Mouse (Mus musculus): ENCODE measurements at regions not wholly inside any gene's neighbourhood (a gene's known extent, or its start where the extent isn't known, plus 50 kb on each side); places are given as distances from the start of the nearest gene placed in this dataset.

DNA sequence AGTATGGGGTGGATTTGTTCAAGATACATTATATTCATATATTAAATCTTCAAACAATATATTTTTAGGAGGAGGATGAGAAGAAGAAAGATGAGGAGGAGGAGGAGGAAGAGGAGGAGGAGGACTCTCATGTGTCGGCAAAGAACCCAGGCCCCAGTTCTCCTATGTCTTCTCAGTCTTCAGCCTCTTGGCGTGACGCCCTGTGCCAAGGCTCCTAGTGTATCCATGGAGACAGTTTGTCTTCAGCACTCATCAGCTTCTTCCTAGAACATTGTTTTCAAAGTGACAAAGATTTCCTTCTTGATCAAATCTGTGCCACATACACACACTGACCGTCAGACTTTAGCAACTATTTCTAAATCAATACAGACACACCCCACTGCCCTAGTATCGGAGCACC lies 156.4 kb upstream of the Tox3 start:
- no peak for ATAC-seq (ENCODE audit: insufficient read depth, low FRiP score, low TSS enrichment)
- no peaks in the 10 kb centered on the region for H3K9me3 ChIP-seq (ENCODE audit: control insufficient read depth, low read length)
- H3K4me1 ChIP-seq (ENCODE audit: control insufficient read depth, insufficient read depth, low read length), result no peaks in the 10 kb centered on the region
- no peaks in the 10 kb centered on the region for H3K36me3 ChIP-seq (ENCODE audit: control insufficient read depth, insufficient read depth, low read length)
- no peak overlapping the region for H3K4me2 ChIP-seq (ENCODE audit: low read depth)
- H3K27me3 ChIP-seq (ENCODE audit: control insufficient read depth, insufficient read depth, low read length), result no peaks in the 10 kb centered on the region
- H3K4me3 ChIP-seq (ENCODE audit: low read depth, low read length), result no peak overlapping the region
- DNase-seq (ENCODE audit: low spot score), result no peak
- no peak overlapping the region for H3K27ac ChIP-seq (ENCODE audit: low read depth, low read length)
- 89% methylated on average over 5 of the region's 5 CpGs for WGBS
- H3K9ac ChIP-seq (ENCODE audit: low read length), result no peak overlapping the region

DNA sequence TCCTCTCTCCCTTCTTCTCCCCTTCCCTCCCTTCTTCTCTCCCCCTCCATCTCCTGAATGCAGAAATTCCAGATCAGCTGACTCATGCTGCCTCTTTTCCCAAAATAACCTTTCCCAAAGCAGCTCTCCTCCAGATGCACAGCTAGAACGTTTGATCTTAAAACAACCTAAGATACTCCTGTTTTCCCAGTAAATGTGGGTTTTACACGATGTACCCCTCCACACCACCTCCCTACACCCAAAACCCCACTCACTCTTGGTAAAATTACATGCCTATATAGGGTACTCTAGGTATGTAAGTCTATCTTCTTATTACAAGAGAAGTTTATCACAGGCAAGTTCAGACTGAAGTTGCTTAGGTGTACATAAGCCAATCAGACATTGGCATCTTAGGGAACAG lies 155.2 kb upstream of the Tox3 start:
- no peaks in the 10 kb centered on the region for H3K9me3 ChIP-seq (ENCODE audit: control insufficient read depth, low read length)
- DNase-seq (ENCODE audit: low spot score) (no peak), ATAC-seq (ENCODE audit: insufficient read depth, low FRiP score, low TSS enrichment) (no peak)
- no peak overlapping the region for H3K4me2 ChIP-seq (ENCODE audit: low read depth)
- 52% methylated on average over 2 of the region's 2 CpGs for WGBS
- no peaks in the 10 kb centered on the region for H3K27me3 ChIP-seq (ENCODE audit: control insufficient read depth, insufficient read depth, low read length)
- no peaks in the 10 kb centered on the region for H3K4me1 ChIP-seq (ENCODE audit: control insufficient read depth, insufficient read depth, low read length)
- H3K36me3 ChIP-seq (ENCODE audit: control insufficient read depth, insufficient read depth, low read length), result no peaks in the 10 kb centered on the region
- H3K9ac ChIP-seq (ENCODE audit: low read length), result no peak overlapping the region
- no peak overlapping the region for H3K4me3 ChIP-seq (ENCODE audit: low read depth, low read length)
- H3K27ac ChIP-seq (ENCODE audit: low read depth, low read length), result no peak overlapping the region

DNA sequence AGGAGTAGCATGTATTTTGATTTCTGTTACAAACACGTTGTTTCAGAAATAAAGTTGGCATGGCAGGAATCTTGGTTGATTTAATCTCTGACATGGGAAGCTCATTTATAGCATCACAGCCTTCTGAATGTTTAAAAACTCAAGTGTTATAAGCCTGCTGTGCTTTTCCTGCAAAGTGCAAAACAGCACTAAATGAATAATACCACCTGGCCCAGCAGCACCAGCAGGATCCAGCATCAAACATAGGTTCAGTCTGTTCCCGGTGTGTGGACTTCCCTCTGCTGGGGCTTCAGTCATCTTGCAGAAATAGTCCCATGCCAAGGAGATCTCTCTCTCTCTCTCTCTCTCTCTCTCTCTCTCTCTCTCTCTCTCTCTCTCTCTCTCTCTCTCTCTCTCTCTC lies 154.7 kb upstream of the Tox3 start:
- Histone ChIP-seq H3K9ac (ENCODE audit: low read length) (no peak overlapping the region), H3K4me3 (ENCODE audit: low read depth, low read length) (no peak overlapping the region), H3K27me3 (ENCODE audit: control insufficient read depth, insufficient read depth, low read length) (no peaks in the 10 kb centered on the region), H3K4me1 (ENCODE audit: control insufficient read depth, insufficient read depth, low read length) (no peaks in the 10 kb centered on the region), H3K9me3 (ENCODE audit: control insufficient read depth, low read length) (no peaks in the 10 kb centered on the region), H3K36me3 (ENCODE audit: control insufficient read depth, insufficient read depth, low read length) (no peaks in the 10 kb centered on the region), H3K4me2 (ENCODE audit: low read depth) (no peak overlapping the region), H3K27ac (ENCODE audit: low read depth, low read length) (no peak overlapping the region)
- DNase-seq (ENCODE audit: low spot score) (no peak), ATAC-seq (ENCODE audit: insufficient read depth, low FRiP score, low TSS enrichment) (no peak)
- 76% methylated on average over 2 of the region's 2 CpGs for WGBS

DNA sequence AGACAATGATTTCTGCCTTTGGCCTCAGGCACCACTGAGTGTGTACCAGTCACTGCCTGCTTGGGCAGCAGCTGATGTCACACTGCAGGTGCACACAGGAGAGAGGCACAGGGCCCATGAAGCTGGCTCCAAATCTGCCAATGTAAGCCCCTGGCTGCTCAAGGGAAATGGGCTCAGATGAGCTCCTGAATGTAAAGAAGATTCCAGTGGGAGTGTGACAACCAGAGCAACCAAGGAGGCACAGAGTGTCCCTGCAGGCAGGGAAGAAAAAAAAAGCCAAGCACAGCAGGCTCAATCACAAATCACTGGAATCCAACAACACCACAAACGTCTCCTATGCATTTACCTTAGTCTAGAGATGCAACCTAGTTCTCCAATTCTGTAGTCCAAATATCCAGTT lies 151.2 kb upstream of the Tox3 start:
- Histone ChIP-seq H3K4me2 (ENCODE audit: low read depth) (no peak overlapping the region), H3K4me1 (ENCODE audit: control insufficient read depth, insufficient read depth, low read length) (peaks cover 17% of the 10 kb centered on the region), H3K27ac (ENCODE audit: low read depth, low read length) (no peak overlapping the region), H3K9me3 (ENCODE audit: control insufficient read depth, low read length) (no peaks in the 10 kb centered on the region), H3K27me3 (ENCODE audit: control insufficient read depth, insufficient read depth, low read length) (no peaks in the 10 kb centered on the region), H3K9ac (ENCODE audit: low read length) (no peak overlapping the region), H3K4me3 (ENCODE audit: low read depth, low read length) (no peak overlapping the region), H3K36me3 (ENCODE audit: control insufficient read depth, insufficient read depth, low read length) (no peaks in the 10 kb centered on the region)
- 33% methylated on average over 1 of the region's 1 CpGs for WGBS
- DNase-seq (ENCODE audit: low spot score) (no peak), ATAC-seq (ENCODE audit: insufficient read depth, low FRiP score, low TSS enrichment) (no peak)

DNA sequence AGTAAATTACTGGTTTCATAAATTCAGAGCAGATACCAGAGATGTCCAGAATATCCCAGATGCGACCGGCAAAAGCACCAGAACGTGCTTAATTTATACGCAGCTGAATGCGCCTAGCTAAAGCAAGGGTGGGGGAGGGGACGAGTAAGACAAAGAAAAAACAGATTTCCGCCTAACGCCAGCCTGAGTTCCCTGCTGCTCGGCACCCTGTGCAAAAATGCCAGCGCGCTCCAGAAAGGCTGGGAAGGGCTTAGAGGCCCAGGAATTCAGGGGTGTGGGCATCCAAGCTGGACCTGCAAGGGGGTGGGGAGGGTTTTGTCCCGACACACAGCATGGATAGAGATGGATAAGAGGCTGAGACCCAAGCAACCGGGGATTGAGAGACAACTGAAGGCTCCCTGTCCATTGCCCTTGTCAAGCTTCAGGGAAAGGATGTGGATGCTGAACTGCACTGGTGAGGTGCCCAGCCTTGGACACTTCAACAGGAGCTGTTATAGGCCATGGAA lies 148.6 kb upstream of the Tox3 start:
- peak overlapping the region; percentile 97 for H3K27ac ChIP-seq (ENCODE audit: low read depth, low read length)
- peak overlapping the region; percentile 29 for H3K4me2 ChIP-seq (ENCODE audit: low read depth)
- H3K9ac ChIP-seq (ENCODE audit: low read length), result peak overlapping the region; percentile 61
- H3K27me3 ChIP-seq (ENCODE audit: control insufficient read depth, insufficient read depth, low read length), result no peaks in the 10 kb centered on the region
- WGBS, result 4% methylated on average over 13 of the region's 13 CpGs
- DNase-seq (ENCODE audit: low spot score) (peak; percentile 87), ATAC-seq (ENCODE audit: insufficient read depth, low FRiP score, low TSS enrichment) (peak; percentile 83)
- peaks cover 26% of the 10 kb centered on the region for H3K4me1 ChIP-seq (ENCODE audit: control insufficient read depth, insufficient read depth, low read length)
- H3K36me3 ChIP-seq (ENCODE audit: control insufficient read depth, insufficient read depth, low read length), result no peaks in the 10 kb centered on the region
- no peak overlapping the region for H3K4me3 ChIP-seq (ENCODE audit: low read depth, low read length)
- no peaks in the 10 kb centered on the region for H3K9me3 ChIP-seq (ENCODE audit: control insufficient read depth, low read length)

DNA sequence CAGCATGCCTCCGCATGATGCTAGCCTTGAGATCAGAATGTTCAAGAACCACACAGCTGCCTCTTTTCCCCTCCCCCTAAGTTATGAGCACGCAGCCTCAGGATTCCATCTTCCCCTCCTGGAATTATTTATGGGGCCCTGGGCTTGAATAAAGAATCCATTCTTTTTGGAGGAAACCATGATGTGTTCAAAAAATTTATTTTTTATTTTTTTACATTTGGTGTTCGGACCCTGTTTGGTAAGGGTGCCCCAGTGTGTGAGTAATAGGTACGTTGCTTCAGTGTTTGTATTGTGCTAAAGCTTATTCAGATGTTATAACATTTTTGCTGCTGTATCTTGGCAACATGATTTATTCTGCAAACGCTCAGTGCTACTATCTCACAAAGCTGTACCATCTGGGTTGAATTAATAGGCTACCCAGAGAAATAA lies 147.8 kb upstream of the Tox3 start:
- 19% methylated on average over 5 of the region's 5 CpGs for WGBS

DNA sequence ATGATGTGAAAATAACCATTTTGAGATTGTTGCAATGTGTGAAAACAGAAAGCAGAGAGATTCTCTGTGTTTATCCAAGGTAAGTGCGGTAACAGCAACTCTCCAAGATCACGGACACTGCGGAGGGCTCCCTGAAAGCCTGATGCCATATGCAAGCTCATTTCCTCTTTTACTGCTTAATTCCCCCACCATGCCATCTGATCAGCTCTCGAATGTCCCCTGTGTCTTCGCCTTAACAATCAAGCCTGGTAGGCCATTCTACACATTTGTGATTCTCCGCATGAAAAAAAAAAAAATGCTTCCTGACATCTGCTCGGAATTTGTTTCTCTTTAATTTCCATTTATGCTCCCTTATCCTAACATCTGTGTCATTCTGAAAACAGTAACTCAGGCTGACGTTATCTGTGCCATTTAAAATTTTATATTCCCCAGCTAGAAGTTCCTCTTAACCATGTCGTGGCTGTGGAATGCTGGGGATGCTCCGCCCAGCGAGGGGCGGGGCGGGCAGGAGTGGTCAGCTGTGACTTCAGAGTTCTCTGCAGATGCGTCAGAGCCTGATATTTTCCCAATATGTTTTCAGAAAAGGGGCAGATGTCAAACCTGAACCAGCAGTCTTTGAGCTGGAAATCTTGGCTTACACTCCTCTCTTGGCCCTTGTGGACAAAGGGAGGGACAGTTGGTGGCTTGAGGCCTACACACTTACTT lies 144.5 kb upstream of the Tox3 start:
- Histone ChIP-seq H3K4me1 (ENCODE audit: control insufficient read depth, insufficient read depth, low read length) (peaks cover 30% of the 10 kb centered on the region), H3K4me2 (ENCODE audit: low read depth) (no peak overlapping the region), H3K9me3 (ENCODE audit: control insufficient read depth, low read length) (no peaks in the 10 kb centered on the region), H3K4me3 (ENCODE audit: low read depth, low read length) (no peak overlapping the region), H3K27me3 (ENCODE audit: control insufficient read depth, insufficient read depth, low read length) (no peaks in the 10 kb centered on the region), H3K27ac (ENCODE audit: low read depth, low read length) (peak overlapping the region; percentile 36), H3K9ac (ENCODE audit: low read length) (no peak overlapping the region), H3K36me3 (ENCODE audit: control insufficient read depth, insufficient read depth, low read length) (no peaks in the 10 kb centered on the region)
- WGBS, result 55% methylated on average over 14 of the region's 14 CpGs
- no peak for DNase-seq (ENCODE audit: low spot score)
- ATAC-seq (ENCODE audit: insufficient read depth, low FRiP score, low TSS enrichment), result no peak

More for the DNA sequence above, 147.8 kb upstream of the Tox3 start:
- Histone ChIP-seq H3K36me3 (ENCODE audit: control insufficient read depth, insufficient read depth, low read length) (no peaks in the 10 kb centered on the region), H3K4me2 (ENCODE audit: low read depth) (no peak overlapping the region), H3K9ac (ENCODE audit: low read length) (no peak overlapping the region), H3K9me3 (ENCODE audit: control insufficient read depth, low read length) (no peaks in the 10 kb centered on the region), H3K4me1 (ENCODE audit: control insufficient read depth, insufficient read depth, low read length) (peaks cover 26% of the 10 kb centered on the region), H3K27me3 (ENCODE audit: control insufficient read depth, insufficient read depth, low read length) (no peaks in the 10 kb centered on the region), H3K4me3 (ENCODE audit: low read depth, low read length) (no peak overlapping the region), H3K27ac (ENCODE audit: low read depth, low read length) (peak overlapping the region; percentile 65)
- ATAC-seq (ENCODE audit: insufficient read depth, low FRiP score, low TSS enrichment) (peak; percentile 78), DNase-seq (ENCODE audit: low spot score) (peak; percentile 55)

DNA sequence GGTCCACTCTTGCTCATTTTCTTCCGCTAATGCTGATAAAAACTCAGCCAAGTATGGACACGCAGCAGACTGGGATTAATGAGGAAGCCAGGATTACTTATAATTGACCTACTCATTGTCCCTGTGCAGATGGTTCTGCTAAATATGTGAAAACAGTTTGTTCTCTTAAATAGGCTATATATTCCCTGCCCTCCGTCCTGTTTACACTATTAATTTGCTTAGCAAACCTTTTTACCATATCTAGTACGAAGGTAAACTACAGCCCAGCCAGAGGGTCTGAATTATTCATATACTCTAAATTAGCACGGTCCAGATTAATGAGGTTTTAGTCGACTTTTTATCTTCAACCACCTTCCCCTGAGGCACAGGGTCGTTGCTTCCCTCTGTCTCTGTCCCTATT lies 143.5 kb upstream of the Tox3 start:
- Histone ChIP-seq H3K9ac (ENCODE audit: low read length) (no peak overlapping the region), H3K4me1 (ENCODE audit: control insufficient read depth, insufficient read depth, low read length) (peaks cover 20% of the 10 kb centered on the region), H3K27me3 (ENCODE audit: control insufficient read depth, insufficient read depth, low read length) (no peaks in the 10 kb centered on the region), H3K4me2 (ENCODE audit: low read depth) (no peak overlapping the region), H3K27ac (ENCODE audit: low read depth, low read length) (no peak overlapping the region), H3K9me3 (ENCODE audit: control insufficient read depth, low read length) (no peaks in the 10 kb centered on the region), H3K4me3 (ENCODE audit: low read depth, low read length) (no peak overlapping the region), H3K36me3 (ENCODE audit: control insufficient read depth, insufficient read depth, low read length) (no peaks in the 10 kb centered on the region)
- no peak for DNase-seq (ENCODE audit: low spot score)
- WGBS, result 53% methylated on average over 7 of the region's 7 CpGs
- no peak for ATAC-seq (ENCODE audit: insufficient read depth, low FRiP score, low TSS enrichment)

DNA sequence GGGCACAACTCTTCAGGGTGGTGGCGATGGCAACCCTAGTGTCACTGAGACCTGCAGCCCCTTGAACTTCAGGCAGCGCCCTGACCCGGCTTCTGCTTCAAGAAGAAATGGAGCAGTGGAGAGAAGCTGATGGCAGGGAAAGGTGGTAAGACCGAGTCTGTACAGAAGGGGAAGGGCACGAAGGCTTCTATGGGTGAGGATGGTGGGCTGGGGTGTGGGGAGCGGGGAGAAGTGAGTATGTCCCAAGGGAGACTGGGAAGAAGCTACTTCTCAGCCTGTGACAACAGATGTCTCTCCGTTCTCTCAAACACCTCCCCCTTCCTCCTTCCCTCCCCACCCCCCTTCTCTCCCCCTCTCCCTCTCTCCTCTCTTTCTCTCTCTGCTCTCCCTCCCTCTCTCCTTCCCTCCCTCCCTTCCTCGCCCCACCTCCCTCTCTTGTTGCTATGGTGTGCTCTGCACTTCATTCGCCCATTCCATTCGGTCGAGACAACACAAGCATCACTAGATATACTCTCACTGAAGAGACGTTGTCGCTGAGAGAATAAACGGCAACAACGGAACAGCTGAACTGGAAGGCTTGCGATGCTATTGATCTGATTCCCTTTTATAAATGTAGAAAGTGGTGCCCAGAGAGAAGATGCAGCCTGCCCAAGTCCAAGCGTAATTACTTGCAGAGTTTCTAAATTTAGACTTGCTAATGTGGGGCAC lies 142.7 kb upstream of the Tox3 start:
- WGBS, result 59% methylated on average over 16 of the region's 17 CpGs
- Histone ChIP-seq H3K9me3 (ENCODE audit: control insufficient read depth, low read length) (no peaks in the 10 kb centered on the region), H3K4me2 (ENCODE audit: low read depth) (no peak overlapping the region), H3K27me3 (ENCODE audit: control insufficient read depth, insufficient read depth, low read length) (no peaks in the 10 kb centered on the region), H3K27ac (ENCODE audit: low read depth, low read length) (no peak overlapping the region), H3K4me3 (ENCODE audit: low read depth, low read length) (no peak overlapping the region), H3K36me3 (ENCODE audit: control insufficient read depth, insufficient read depth, low read length) (no peaks in the 10 kb centered on the region), H3K4me1 (ENCODE audit: control insufficient read depth, insufficient read depth, low read length) (peaks cover 20% of the 10 kb centered on the region), H3K9ac (ENCODE audit: low read length) (no peak overlapping the region)
- DNase-seq (ENCODE audit: low spot score) (no peak), ATAC-seq (ENCODE audit: insufficient read depth, low FRiP score, low TSS enrichment) (no peak)

Data from neural tube, embryonic 11.5 days (tissue).